Comparison of ENCODE assay signal across 8 mouse cellular contexts in the genomic region with DNA sequence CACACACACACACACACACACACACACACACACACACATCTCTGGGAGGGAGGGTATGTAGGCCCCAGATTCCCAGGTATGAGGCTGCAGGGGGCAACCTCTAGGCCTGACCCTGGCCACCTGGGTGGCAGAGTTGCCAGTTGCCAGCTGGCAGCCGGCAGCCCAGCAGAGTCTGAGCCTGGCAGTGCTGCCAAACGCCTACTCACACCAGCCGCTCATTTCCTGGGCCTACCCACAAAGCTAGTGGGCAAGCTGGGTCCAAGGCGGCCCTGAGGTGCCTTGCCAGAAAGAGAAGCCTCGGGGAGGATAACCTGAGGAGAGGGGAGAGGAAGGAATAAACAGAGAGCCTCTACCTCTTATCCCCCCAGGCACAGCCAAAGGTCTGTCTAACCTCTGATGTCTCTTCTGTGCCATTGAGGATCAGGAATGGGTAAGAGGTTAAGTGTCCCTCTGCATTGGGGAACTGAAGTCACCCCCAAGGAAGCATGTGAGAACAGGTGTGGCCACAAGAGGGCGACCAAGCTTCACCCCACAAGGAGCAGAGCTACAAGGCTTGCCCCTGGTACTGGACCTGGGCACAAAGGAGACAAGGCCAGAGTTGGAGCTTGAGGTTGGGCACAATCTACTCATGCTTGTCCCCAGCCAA.
DNase-seq lines count a peak whose midpoint lies in the region; ATAC-seq lines count a peak whose summit lies in the region.

No protein-coding gene starts in this region.

- ATAC-seq in heart, embryonic 11.5 days (replicated peaks; ENCODE audit: insufficient number of reproducible peaks, low FRiP score, low TSS enrichment) = no peak
- ATAC-seq in forebrain, embryonic 16.5 days = peak; percentile 69
- ATAC-seq in hindbrain, embryonic 15.5 days (ENCODE audit: low FRiP score, low read depth) = peak; percentile 36; the same call in 1 of the 2 replicates
- 0 out of 2 replicates have a peak, but pooled peaks have one; percentile 18 for ATAC-seq in midbrain, embryonic 14.5 days (ENCODE audit: low FRiP score, low TSS enrichment)

- peaks cover 3% of the 10 kb centered on the region; the same call in 1 of the 2 replicates for H3K4me1 ChIP-seq in heart, embryonic 11.5 days (ENCODE audit: control insufficient read depth, insufficient read depth, low read length)
- peaks cover 40% of the 10 kb centered on the region for H3K4me1 ChIP-seq in forebrain, embryonic 16.5 days (replicated peaks; ENCODE audit: control insufficient read depth, insufficient read depth, low read length)
- peaks cover 14% of the 10 kb centered on the region for H3K4me1 ChIP-seq in hindbrain, embryonic 15.5 days (replicated peaks)
- peaks cover 5% of the 10 kb centered on the region; the same call in 1 of the 2 replicates for H3K4me1 ChIP-seq in midbrain, embryonic 14.5 days (ENCODE audit: control insufficient read depth, insufficient read depth, low read length)

- no peaks in the 10 kb centered on the region for H3K27me3 ChIP-seq in heart, embryonic 11.5 days (ENCODE audit: control insufficient read depth, insufficient read depth, low read length)
- H3K27me3 ChIP-seq in forebrain, embryonic 16.5 days (replicated peaks; ENCODE audit: control insufficient read depth, insufficient read depth, low read length) = no peaks in the 10 kb centered on the region
- no peaks in the 10 kb centered on the region for H3K27me3 ChIP-seq in hindbrain, embryonic 15.5 days
- H3K27me3 ChIP-seq in midbrain, embryonic 14.5 days (ENCODE audit: control insufficient read depth, insufficient read depth, low read length) = no peaks in the 10 kb centered on the region

- H3K4me3 ChIP-seq in heart, embryonic 11.5 days (ENCODE audit: low read depth, low read length) = no peak overlapping the region
- no peak overlapping the region for H3K4me3 ChIP-seq in forebrain, embryonic 16.5 days (replicated peaks; ENCODE audit: low read length)
- no peak overlapping the region for H3K4me3 ChIP-seq in hindbrain, embryonic 15.5 days
- H3K4me3 ChIP-seq in midbrain, embryonic 14.5 days (replicated peaks; ENCODE audit: low read depth, low read length) = no peak overlapping the region

- H3K9ac ChIP-seq in heart, embryonic 11.5 days (ENCODE audit: low read depth, low read length) = no peak overlapping the region
- no peak overlapping the region; the same call in 1 of the 2 replicates for H3K9ac ChIP-seq in forebrain, embryonic 16.5 days (replicated peaks; ENCODE audit: low read depth, low read length)
- no peak overlapping the region for H3K9ac ChIP-seq in hindbrain, embryonic 15.5 days
- H3K9ac ChIP-seq in midbrain, embryonic 14.5 days (replicated peaks; ENCODE audit: low read length) = no peak overlapping the region

- no peaks in the 10 kb centered on the region for H3K9me3 ChIP-seq in heart, embryonic 11.5 days (replicated peaks; ENCODE audit: control insufficient read depth, low read length)
- no peaks in the 10 kb centered on the region for H3K9me3 ChIP-seq in forebrain, embryonic 16.5 days (ENCODE audit: control insufficient read depth, low read length)
- H3K9me3 ChIP-seq in hindbrain, embryonic 15.5 days = no peaks in the 10 kb centered on the region
- H3K9me3 ChIP-seq in midbrain, embryonic 14.5 days (ENCODE audit: control insufficient read depth, low read length) = no peaks in the 10 kb centered on the region

- H3K27ac ChIP-seq in heart, embryonic 11.5 days (ENCODE audit: low read depth, low read length) = no peak overlapping the region
- H3K27ac ChIP-seq in forebrain, embryonic 16.5 days (ENCODE audit: low read length) = peak overlapping the region; percentile 37; the same call in 1 of the 2 replicates
- H3K27ac ChIP-seq in hindbrain, embryonic 15.5 days (replicated peaks) = 0 out of 2 replicates have a peak overlapping the region, but pooled peaks have one; percentile 1
- no peak overlapping the region for H3K27ac ChIP-seq in midbrain, embryonic 14.5 days (replicated peaks; ENCODE audit: low read depth, low read length)

- 53% methylated on average over 6 of the region's 6 CpGs for WGBS in heart, embryonic 11.5 days (ENCODE audit: insufficient replicate concordance)
- 21% methylated on average over 6 of the region's 6 CpGs for WGBS in forebrain, embryonic 16.5 days
- WGBS in hindbrain, embryonic 15.5 days = 47% methylated on average over 6 of the region's 6 CpGs
- 55% methylated on average over 6 of the region's 6 CpGs for WGBS in midbrain, embryonic 14.5 days

- no peak overlapping the region for H3K4me2 ChIP-seq in heart, embryonic 11.5 days
- H3K4me2 ChIP-seq in forebrain, embryonic 16.5 days (ENCODE audit: low read length) = no peak overlapping the region
- H3K4me2 ChIP-seq in hindbrain, embryonic 15.5 days = no peak overlapping the region
- H3K4me2 ChIP-seq in midbrain, embryonic 14.5 days (ENCODE audit: low read length) = no peak overlapping the region

- no peaks in the 10 kb centered on the region for H3K36me3 ChIP-seq in heart, embryonic 11.5 days (ENCODE audit: control insufficient read depth, insufficient read depth, low read length)
- H3K36me3 ChIP-seq in forebrain, embryonic 16.5 days (ENCODE audit: control insufficient read depth, insufficient read depth) = no peaks in the 10 kb centered on the region
- no peaks in the 10 kb centered on the region for H3K36me3 ChIP-seq in hindbrain, embryonic 15.5 days
- H3K36me3 ChIP-seq in midbrain, embryonic 14.5 days (ENCODE audit: control insufficient read depth, insufficient read depth, low read length) = no peaks in the 10 kb centered on the region

- peak; percentile 96 for DNase-seq in heart, adult 11 months
- peak; percentile 79 for DNase-seq in cerebellum, adult 11 months
- peak; percentile 72 to 78 for DNase-seq in left cerebral cortex, postnatal 14 days (ENCODE audit: low spot score in 2 of 2)
- peak; percentile 85 for DNase-seq in midbrain, embryonic 14.5 days
- DNase-seq in spleen, postnatal 10 days (ENCODE audit: low spot score in 2 of 2) = peak; percentile 33 to 69

- intact Hi-C loops in left cerebral cortex, postnatal 14 days (cut with DNase I) = loop anchor here (1.0 to 10.0 kb wide), 2 partner anchors 98 to 310 kb away; partner anchors contain the start of gene Slfnl1

Comparison
In these comparisons a context has a peak if more than half of its experiments do, and no peak if none do; other contexts are left out.
1. H3K27ac ChIP-seq: peak in forebrain, embryonic 16.5 days (single experiment) and hindbrain, embryonic 15.5 days (single experiment); none in heart, embryonic 11.5 days (single experiment) and midbrain, embryonic 14.5 days (single experiment).
2. Peak in every context shown above with its lines, with median percentiles within 50 percentile points of each other: DNase-seq.